Mouse (Mus musculus): ENCODE data around the gene Rbfox2.

The Rbfox2 gene

DNA sequence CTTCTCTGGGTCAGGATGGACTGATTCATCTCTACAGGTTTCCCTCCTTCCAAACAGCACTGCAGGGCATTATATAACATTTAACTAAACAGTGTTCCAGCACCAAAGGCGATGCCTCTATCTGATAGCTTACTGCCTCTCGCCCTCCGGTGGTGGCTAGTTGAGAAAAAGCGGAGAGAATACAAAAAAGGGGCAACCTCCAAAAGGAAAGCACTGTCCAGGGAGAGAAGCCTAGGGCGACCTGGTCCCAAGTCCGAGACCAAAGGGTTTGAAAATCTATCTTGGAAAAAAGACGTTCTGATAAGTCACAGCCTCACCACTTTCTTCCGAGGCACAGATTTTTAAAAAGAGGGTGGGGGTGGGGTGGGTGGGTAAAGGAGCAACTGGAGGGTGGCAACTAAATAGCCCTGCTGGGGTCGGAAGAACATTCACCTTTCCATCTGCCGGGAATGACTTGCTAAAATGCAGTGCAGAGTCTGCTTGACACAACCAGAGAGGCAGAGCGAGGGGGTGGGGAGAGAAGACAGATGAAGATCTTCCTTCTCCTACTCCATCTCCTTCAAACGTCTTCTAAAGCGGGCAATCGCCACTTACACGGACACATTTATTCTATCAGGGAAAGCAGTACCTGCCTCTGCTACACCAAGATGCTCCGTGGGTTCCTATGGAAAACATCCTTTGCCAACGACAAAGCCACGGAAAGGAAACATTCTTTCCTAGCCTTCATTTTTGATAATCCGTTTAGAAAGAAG lies 154.3 kb downstream of the Rbfox2 start:
- in situ Hi-C loops (cut with MboI; ENCODE audit: unreplicated experiment in 2 of 2), result no loop called here

GRCm38 (mm10) chr15:77151816-77152215 lies 155.0 kb downstream of the Rbfox2 start:
- in situ Hi-C loops (cut with MboI; ENCODE audit: unreplicated experiment in 2 of 2), result no loop called here

GRCm38 (mm10) chr15:77151178-77151577 lies 155.6 kb downstream of the Rbfox2 start:
- in situ Hi-C loops (cut with MboI; ENCODE audit: unreplicated experiment in 2 of 2), result no loop called here

DNA sequence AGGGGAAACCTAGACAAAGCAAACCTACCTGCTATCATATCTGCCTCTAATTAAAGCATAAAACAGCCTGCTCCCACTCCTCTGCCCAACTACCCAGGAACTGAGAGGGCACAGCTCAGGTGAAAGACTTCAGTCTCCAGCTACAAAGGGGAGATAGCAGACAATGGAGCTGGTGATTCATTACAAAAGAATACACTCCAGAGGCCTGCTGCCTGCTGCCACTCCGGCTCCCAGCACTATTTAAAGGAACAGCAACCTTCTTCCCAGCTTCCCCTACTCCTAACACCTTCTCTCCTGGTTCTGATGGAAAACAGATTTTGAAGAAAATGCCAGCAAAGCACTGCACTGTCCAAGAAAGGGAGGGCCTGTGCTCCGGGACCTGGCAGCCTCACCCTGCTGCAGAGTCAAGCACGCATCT lies 156.4 kb downstream of the Rbfox2 start:
- in situ Hi-C loops (cut with MboI; ENCODE audit: unreplicated experiment in 2 of 2), result no loop called here

- in situ Hi-C loops (cut with MboI; ENCODE audit: unreplicated experiment in 2 of 2), result no loop called here
Measured at GRCm38 (mm10) chr15:77150000-77150399, 156.8 kb downstream of the Rbfox2 start.

DNA sequence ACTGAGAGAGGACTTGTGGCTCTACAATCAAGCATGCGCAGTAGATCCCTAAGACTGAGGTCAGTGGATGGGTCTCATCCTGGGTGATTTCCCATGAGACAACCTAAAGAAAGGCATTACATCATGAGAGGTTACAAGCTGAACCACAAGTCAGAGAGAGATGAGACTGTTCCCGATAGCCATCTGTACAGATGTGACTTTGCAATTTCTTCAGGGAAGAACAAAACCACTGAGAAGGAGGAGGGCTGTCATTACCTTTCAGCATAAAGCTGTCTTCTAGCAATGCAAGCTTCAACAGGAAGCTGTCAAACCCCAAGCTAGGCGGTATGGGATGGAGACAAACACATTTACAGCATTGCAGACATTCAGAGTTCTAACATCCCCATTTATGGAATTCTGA lies 157.3 kb downstream of the Rbfox2 start:
- in situ Hi-C loops (cut with MboI; ENCODE audit: unreplicated experiment in 2 of 2), result no loop called here

DNA sequence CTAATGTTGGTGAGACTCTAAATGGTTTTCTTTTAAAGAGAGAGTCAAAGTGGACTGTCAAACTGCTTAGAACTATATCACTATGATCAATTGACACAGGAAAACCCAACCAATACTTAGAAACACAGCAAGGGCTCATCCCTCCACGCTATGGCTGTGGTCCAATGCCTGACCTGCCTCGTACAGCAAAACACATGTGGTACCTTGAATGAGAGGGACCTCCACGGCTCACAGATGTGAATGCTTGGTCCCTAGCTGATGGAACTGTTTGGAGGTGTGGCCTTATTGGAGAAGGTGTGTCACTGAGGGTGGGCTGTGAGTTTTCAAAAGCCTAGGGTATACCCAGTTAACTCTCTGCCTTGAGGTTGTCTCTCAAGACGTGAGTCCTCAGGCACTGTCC lies 159.9 kb downstream of the Rbfox2 start:
- in situ Hi-C loops (cut with MboI; ENCODE audit: unreplicated experiment in 2 of 2), result no loop called here

- in situ Hi-C loops (cut with MboI; ENCODE audit: unreplicated experiment in 2 of 2), result no loop called here
Measured at GRCm38 (mm10) chr15:77144960-77145359, 161.8 kb downstream of the Rbfox2 start.

DNA sequence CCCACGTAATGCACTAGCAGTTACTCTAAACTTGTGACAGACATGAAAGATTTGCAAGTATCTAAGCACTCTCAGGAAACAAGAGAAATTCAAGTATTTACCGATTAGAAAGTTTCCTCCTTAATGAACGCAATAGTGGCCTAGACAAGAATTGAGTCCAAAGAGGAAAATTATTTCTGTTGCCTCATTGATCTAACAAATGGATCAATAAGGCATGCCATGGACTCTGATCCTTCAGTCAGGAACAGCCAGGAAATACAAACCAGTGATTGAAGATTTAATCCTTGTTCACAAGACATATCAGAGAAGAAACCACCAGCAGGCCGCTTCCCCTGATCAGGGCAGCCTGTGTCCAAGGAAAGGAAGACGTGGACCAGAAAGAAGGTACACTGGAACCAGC lies 164.0 kb downstream of the Rbfox2 start:
- in situ Hi-C loops (cut with MboI; ENCODE audit: unreplicated experiment in 2 of 2), result no loop called here

DNA sequence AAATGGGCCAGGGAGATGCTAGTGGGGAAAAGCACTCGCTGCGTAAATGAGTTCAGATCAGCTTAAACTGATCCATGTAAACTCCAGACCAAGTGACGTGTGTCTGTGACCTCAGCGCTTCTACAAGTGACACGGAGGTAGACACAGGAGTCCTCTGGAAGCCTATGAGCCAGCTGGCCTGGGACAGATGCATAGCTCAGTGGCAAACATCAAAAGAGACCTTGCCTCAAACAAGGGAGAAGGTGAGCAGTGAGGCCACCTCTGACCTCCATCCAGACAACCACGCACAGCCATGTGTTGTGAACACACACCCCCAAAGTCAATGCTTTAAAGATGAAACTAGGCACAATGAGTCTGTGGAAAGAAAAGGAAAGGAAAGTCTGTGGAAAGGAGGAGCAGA lies 164.5 kb downstream of the Rbfox2 start:
- in situ Hi-C loops (cut with MboI; ENCODE audit: unreplicated experiment in 2 of 2), result no loop called here

GRCm38 (mm10) chr15:77141711-77142110 lies 165.1 kb downstream of the Rbfox2 start:
- in situ Hi-C loops (cut with MboI; ENCODE audit: unreplicated experiment in 2 of 2), result no loop called here

DNA sequence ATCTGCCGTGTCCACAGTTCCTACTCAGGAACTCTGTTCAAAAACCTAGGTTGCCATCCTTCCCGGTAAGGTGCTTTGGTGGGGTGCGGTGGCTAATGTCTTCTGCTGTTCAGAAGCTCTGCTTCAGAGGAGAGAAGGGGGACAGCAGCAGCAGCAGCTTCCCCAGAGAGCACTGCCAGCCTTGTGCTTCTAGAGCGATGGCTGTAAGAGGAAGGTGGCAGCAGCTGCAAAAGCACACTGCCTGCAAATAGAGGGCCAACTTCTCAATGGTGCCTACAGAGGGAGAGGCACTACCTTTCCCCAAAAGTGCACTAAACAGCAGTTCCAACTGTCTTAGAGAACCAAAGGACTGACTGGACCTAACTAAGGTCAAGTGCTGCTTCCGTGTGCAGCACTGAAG lies 168.5 kb downstream of the Rbfox2 start:
- in situ Hi-C loops (cut with MboI; ENCODE audit: unreplicated experiment in 2 of 2), result no loop called here

DNA sequence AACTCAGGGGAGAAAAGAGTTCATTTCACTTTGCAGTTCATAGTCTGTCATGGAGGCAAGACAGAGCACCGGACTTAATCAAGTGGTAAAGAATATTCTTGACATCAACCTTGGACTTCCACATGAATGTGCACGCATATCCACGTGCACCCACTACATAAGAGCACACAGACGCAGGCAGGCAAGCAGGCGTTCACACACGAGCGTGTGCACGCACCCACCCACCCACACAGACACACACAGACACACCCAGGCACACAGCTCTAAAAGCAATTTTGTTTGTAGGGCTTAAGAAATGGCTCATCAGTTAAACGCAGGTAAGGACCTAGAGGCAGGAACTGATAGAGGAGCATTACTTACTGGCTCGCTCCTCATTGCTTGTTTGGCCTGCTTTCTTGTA lies 172.3 kb downstream of the Rbfox2 start:
- in situ Hi-C loops (cut with MboI; ENCODE audit: unreplicated experiment in 2 of 2), result no loop called here

- in situ Hi-C loops (cut with MboI; ENCODE audit: unreplicated experiment in 2 of 2), result no loop called here
Measured at GRCm38 (mm10) chr15:77129154-77129553, 177.7 kb downstream of the Rbfox2 start.

GRCm38 (mm10) chr15:77127737-77128136 lies 179.1 kb downstream of the Rbfox2 start:
- in situ Hi-C loops (cut with MboI; ENCODE audit: unreplicated experiment in 2 of 2), result no loop called here

DNA sequence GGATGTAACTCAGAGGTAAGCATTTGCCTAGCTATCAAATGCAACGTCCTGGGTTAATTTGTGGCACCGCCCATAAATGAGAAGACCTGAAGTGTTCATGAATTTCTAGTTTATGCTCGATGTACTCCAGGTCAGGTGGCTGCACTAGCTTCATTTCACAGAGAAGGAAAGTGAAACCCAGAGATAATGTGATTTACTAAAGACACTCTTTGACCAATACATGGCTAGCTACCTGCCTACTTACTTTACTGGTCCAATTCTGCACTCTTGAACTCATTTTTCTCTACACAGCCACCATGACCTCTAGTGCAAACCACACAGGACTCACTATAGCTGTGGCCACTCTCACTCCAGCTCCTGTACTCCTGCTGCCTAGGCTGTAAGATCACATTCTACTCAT lies 180.1 kb downstream of the Rbfox2 start:
- in situ Hi-C loops (cut with MboI; ENCODE audit: unreplicated experiment in 2 of 2), result no loop called here

DNA sequence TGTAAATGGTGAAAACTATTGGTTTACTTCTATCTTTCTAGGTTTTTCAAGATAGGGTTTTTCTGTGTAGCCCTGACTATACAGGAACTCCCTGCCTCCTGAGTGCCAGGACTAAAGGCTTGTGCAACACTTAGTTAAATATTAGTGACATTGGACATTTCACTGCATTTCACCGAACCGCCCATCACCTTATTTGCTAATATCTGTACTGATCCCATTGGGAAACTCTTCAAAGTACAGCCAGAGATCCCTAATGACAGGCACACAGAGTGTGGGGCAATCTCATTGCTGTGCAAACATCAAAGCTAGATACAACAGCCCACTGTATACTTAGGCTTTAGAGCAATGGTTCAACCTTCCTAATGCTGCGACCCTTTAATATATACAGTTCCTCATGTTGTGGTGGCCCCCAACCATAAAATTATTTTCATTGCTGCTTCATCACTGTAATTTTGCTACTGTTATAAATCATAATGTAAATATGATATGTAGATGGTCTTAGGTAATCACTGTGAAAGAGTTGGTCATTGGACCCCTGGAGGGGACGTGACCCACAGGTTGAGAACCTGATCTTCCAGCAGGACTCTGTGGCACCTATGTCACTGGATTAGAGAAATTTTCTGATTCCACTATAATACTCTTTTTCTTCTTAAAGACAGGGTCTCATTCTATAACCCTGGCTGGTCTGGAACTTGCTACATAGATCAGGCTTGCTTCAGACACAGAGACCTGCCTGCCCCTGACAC lies 182.3 kb downstream of the Rbfox2 start:
- in situ Hi-C loops (cut with MboI; ENCODE audit: unreplicated experiment in 2 of 2), result no loop called here

- in situ Hi-C loops (cut with MboI; ENCODE audit: unreplicated experiment in 2 of 2), result no loop called here
Measured at GRCm38 (mm10) chr15:77122824-77123223, 184.0 kb downstream of the Rbfox2 start.

DNA sequence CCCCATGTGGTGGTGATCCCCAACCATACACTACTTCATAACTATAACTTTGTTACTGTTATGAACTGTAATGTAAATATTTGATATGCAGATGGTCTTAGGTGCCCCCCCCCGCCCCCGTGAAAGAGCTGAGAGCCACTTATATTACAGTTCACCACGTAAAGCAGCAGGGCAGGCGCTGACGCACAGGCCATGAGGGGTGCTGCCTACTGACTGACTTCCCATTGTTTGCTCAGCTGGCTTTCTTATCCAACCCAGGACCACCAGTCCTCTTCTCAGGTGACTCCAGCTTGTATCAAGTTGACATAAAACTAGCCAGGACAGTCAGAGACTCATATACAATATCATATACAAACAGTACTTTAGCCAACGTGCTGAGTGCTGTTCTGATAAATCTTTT lies 184.6 kb downstream of the Rbfox2 start:
- in situ Hi-C loops (cut with MboI; ENCODE audit: unreplicated experiment in 2 of 2), result no loop called here

DNA sequence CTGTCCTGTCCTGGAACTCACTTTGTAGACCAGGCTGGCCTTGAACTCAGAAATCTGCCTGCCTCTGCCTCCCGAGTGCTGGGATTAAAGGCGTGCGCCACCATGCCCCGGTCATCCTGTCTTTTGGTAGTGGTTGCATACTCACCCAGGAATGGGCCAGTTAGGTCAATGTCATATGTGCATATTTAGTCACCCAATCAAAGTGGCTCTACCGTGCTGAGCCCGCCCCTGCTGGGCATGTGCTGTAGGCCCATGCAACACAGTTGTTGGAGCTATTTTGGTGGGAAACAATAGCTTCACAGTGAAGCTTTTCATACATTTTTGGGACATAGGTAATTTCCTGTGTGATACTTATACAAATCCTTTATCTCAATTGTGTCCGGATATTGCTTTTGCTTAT lies 187.1 kb downstream of the Rbfox2 start:
- in situ Hi-C loops (cut with MboI; ENCODE audit: unreplicated experiment in 2 of 2), result no loop called here

DNA sequence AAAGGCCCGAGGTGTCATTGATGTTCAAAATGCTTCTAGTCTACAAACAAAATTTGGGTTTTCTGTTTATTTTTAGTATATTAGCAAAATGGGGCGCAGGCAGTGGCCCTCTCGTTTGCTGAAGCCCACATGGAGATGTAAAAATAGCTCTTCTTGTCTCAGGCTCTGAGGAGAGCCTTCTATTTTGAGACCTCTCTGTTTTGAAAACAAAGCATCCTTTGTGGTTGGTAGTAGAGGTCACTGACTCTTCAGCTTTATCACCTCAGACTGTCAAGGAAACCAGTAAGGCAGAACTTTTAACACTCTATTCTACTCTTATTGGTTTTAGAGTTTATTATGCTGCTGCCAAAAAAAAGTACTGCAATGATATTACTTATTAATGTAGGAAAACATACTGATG lies 189.6 kb downstream of the Rbfox2 start:
- in situ Hi-C loops (cut with MboI; ENCODE audit: unreplicated experiment in 2 of 2), result no loop called here

- in situ Hi-C loops (cut with MboI; ENCODE audit: unreplicated experiment in 2 of 2), result no loop called here
Measured at GRCm38 (mm10) chr15:77116139-77116722, 190.6 kb downstream of the Rbfox2 start.

All from v-Abl transformed pro-B cells (cell line).